Mouse (Mus musculus): Measurements from ENCODE around the gene Nfe2l3.

DNA sequence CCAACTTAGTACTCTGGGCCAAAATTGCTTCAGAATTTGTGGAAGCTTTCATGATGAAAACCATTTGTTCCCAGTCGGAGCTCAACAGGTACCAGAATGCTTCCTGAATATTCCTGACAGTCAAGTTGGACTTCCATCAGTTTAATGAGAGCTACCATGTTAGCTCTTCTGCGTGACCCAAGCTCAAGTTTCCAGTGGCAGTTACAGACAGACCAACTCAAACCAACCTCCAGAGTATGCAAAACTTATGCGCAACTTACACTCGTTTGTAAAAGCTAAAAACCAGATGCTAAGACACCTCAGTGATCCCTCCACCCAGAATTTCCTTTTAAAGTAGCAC, 27.5 kb downstream of the Nfe2l3 start:
- no peak for TF ChIP-seq CTCF (IDR thresholded peaks at IDR 0.05; ENCODE audit: borderline replicate concordance, control insufficient read depth, extremely low read depth, insufficient read depth, low read length, poor library complexity)
- no peak for TF ChIP-seq POLR2A (IDR thresholded peaks at IDR 0.05; ENCODE audit: control insufficient read depth, extremely low read depth, insufficient read depth, low read length, poor library complexity)

Data from thymus, adult 2 months (tissue).